Mouse (Mus musculus) mammary gland, adult 2 months (tissue): ENCODE measurements around the gene Atf7. TPM values are rescaled to one million over a fixed set of nuclear protein-coding genes. Genes with fewer than 3 reads are reported as not detected.

Source experiments
- polyA plus RNA-seq: library from polyadenylated mRNA; depleted of rRNA; stranded (reverse); fragments of >200 nt; gene quantifications from 2 replicates; pipeline ENCODE4 v1.2.3, GENCODE M21; 2012; ENCODE audit warnings: low replicate concordance; rRNA removed

The Atf7 gene
- polyA plus RNA-seq, result 99.1 and 202 TPM in 2 replicates

GRCm38 (mm10) chr15:102624970-102625686, at the start of gene Atf7, which contains the start of gene Gm28047:
Gene Atf7 (minus strand): TSS chr15:102625464.
Gene Gm28047 (minus strand): TSS chr15:102625067.

GRCm38 (mm10) chr15:102672215-102673071, 47.2 kb upstream of the Atf7 start, which contains the start of gene Atp5g2:
Gene Atp5g2 (minus strand): TSS chr15:102672352.

GRCm38 (mm10) chr15:102524892-102525485, 100.3 kb downstream of the Atf7 start, which contains the start of gene Npff:
Gene Npff (minus strand): TSS chr15:102524942.

GRCm38 (mm10) chr15:102517976-102518858, 107.0 kb downstream of the Atf7 start, which contains the start of gene Tarbp2:
Gene Tarbp2 (plus strand): TSS chr15:102518192.

GRCm38 (mm10) chr15:102516728-102517404, 108.4 kb downstream of the Atf7 start, which contains the start of gene Map3k12:
Gene Map3k12 (minus strand): TSS chr15:102517064.

GRCm38 (mm10) chr15:102503447-102503846, 121.8 kb downstream of the Atf7 start, which contains the start of gene Gm10337:
Gene Gm10337 (plus strand): TSS chr15:102503722.

Other genes starting within 250 kb of the Atf7 start
- 19.4 and 25.9 TPM in 2 replicates for gene Sp1, start 219.3 kb downstream of the Atf7 start, polyA plus RNA-seq
- gene Amhr2, start 180.1 kb downstream of the Atf7 start, polyA plus RNA-seq, result 3.6 and 6.7 TPM in 2 replicates
- gene Prr13, start 166.4 kb downstream of the Atf7 start, polyA plus RNA-seq, result 198 and 203 TPM in 2 replicates
- gene Pcbp2, start 154.9 kb downstream of the Atf7 start, polyA plus RNA-seq, result 437 and 514 TPM in 2 replicates
- not detected in 2 replicates for gene Gm10337, start 121.7 kb downstream of the Atf7 start, polyA plus RNA-seq
- 10.0 and 11.0 TPM in 2 replicates for gene Map3k12, start 108.4 kb downstream of the Atf7 start, polyA plus RNA-seq
- 69.0 and 82.6 TPM in 2 replicates for gene Tarbp2, start 107.3 kb downstream of the Atf7 start, polyA plus RNA-seq
- gene Npff, start 100.5 kb downstream of the Atf7 start, polyA plus RNA-seq, result 9.0 and 11.3 TPM in 2 replicates
- 0.29 TPM in 1 of 2 replicates, not detected in the other for gene Gm28047, start 397 bp downstream of the Atf7 start, polyA plus RNA-seq
- gene Atp5g2, start 46.9 kb upstream of the Atf7 start, polyA plus RNA-seq, result 329 and 421 TPM in 2 replicates
- gene Calcoco1, start 96.7 kb upstream of the Atf7 start, polyA plus RNA-seq, result 47.3 and 82.5 TPM in 2 replicates